Mouse (Mus musculus) cerebellum, adult 18-20 months (tissue): ENCODE results near the gene Pacrg.

Experiments used
- DNase-seq, 2 experiments: peaks; one replicate each; pipeline ENCODE4 v3.0.0; 2021

Pacrg gene

GRCm38 (mm10) chr17:10534206-10534605, 305.9 kb downstream of the Pacrg start:
- DNase-seq: peak in 1 of 2 experiments; percentile 8

- no peak for DNase-seq
Observed at GRCm38 (mm10) chr17:10533461-10533860, 306.6 kb downstream of the Pacrg start.

GRCm38 (mm10) chr17:10531024-10531423, 309.1 kb downstream of the Pacrg start:
- DNase-seq: peak; percentile 16 to 17

- no peak for DNase-seq
Observed at GRCm38 (mm10) chr17:10529329-10529955, 310.7 kb downstream of the Pacrg start.

- DNase-seq: no peak
Observed at GRCm38 (mm10) chr17:10521282-10521681, 318.8 kb downstream of the Pacrg start.

- no peak for DNase-seq
Observed at GRCm38 (mm10) chr17:10519506-10520155, 320.5 kb downstream of the Pacrg start.

GRCm38 (mm10) chr17:10514812-10515211, 325.3 kb downstream of the Pacrg start:
- no peak for DNase-seq

GRCm38 (mm10) chr17:10510913-10511759, 329.0 kb downstream of the Pacrg start:
- no peak for DNase-seq

- no peak for DNase-seq
Observed at GRCm38 (mm10) chr17:10510467-10510866, 329.6 kb downstream of the Pacrg start.

- DNase-seq: no peak
Observed at GRCm38 (mm10) chr17:10508088-10508487, 332.0 kb downstream of the Pacrg start.

- peak; percentile 39 to 52 for DNase-seq
Observed at GRCm38 (mm10) chr17:10507466-10507865, 332.6 kb downstream of the Pacrg start.

GRCm38 (mm10) chr17:10506896-10507295, 333.2 kb downstream of the Pacrg start:
- DNase-seq: no peak

GRCm38 (mm10) chr17:10501439-10501838, 338.7 kb downstream of the Pacrg start:
- DNase-seq: no peak

GRCm38 (mm10) chr17:10500795-10501432, 339.2 kb downstream of the Pacrg start:
- no peak for DNase-seq

GRCm38 (mm10) chr17:10498935-10499655, 341.0 kb downstream of the Pacrg start:
- DNase-seq: no peak

GRCm38 (mm10) chr17:10497781-10498420, 342.2 kb downstream of the Pacrg start:
- DNase-seq: no peak

- DNase-seq: no peak
Observed at GRCm38 (mm10) chr17:10496066-10496465, 344.0 kb downstream of the Pacrg start.

GRCm38 (mm10) chr17:10495588-10495987, 344.5 kb downstream of the Pacrg start:
- DNase-seq: no peak

GRCm38 (mm10) chr17:10493124-10493523, 347.0 kb downstream of the Pacrg start:
- DNase-seq: peak in 1 of 2 experiments; percentile 32

- no peak for DNase-seq
Observed at GRCm38 (mm10) chr17:10490374-10491169, 349.5 kb downstream of the Pacrg start.

GRCm38 (mm10) chr17:10488873-10489272, 351.2 kb downstream of the Pacrg start:
- no peak for DNase-seq
